Comparison of ENCODE assay signal across 8 mouse cellular contexts in genomic region chr5:134374546-134374945, GRCm38 (mm10). TPM values are rescaled to one million over a fixed set of nuclear protein-coding genes. Genes with fewer than 3 reads are reported as not detected.
DNase-seq lines count a peak whose midpoint lies in the region; ATAC-seq lines count a peak whose summit lies in the region.

No protein-coding gene starts in this region.

- no peaks in the 10 kb centered on the region for H3K4me1 ChIP-seq in midbrain, embryonic 13.5 days (replicated peaks)
- no peaks in the 10 kb centered on the region for H3K4me1 ChIP-seq in midbrain, embryonic 10.5 days
- no peaks in the 10 kb centered on the region for H3K4me1 ChIP-seq in heart, embryonic 15.5 days (replicated peaks)

- peaks cover 65% of the 10 kb centered on the region for H3K36me3 ChIP-seq in midbrain, embryonic 13.5 days
- H3K36me3 ChIP-seq in midbrain, embryonic 10.5 days, result no peaks in the 10 kb centered on the region; the same call in none of the 2 replicates
- H3K36me3 ChIP-seq in heart, embryonic 15.5 days, result peaks cover 23% of the 10 kb centered on the region

- no peaks in the 10 kb centered on the region for H3K9me3 ChIP-seq in midbrain, embryonic 13.5 days
- no peaks in the 10 kb centered on the region for H3K9me3 ChIP-seq in midbrain, embryonic 10.5 days (replicated peaks)
- H3K9me3 ChIP-seq in heart, embryonic 15.5 days (replicated peaks), result no peaks in the 10 kb centered on the region

- H3K4me3 ChIP-seq in midbrain, embryonic 13.5 days (replicated peaks), result no peak overlapping the region
- no peak overlapping the region for H3K4me3 ChIP-seq in midbrain, embryonic 10.5 days
- no peak overlapping the region for H3K4me3 ChIP-seq in heart, embryonic 15.5 days

- DNase-seq in midbrain, embryonic 10.5 days (ENCODE audit: low spot score), result no peak
- peak; percentile 23 to 48 for DNase-seq in kidney, postnatal 4 days
- no peak for DNase-seq in layer of hippocampus, adult 18-20 months (ENCODE audit: low spot score in 2 of 2)
- DNase-seq in testis, postnatal 10 days (ENCODE audit: low spot score), result no peak
- no peak for DNase-seq in layer of hippocampus, postnatal 25 days (ENCODE audit: extremely low spot score in 1 of 2, low spot score in 1 of 2)

- H3K9ac ChIP-seq in midbrain, embryonic 13.5 days (replicated peaks), result no peak overlapping the region
- H3K9ac ChIP-seq in heart, embryonic 15.5 days, result no peak overlapping the region

- peak overlapping the region; percentile 5; the same call in 1 of the 2 replicates for H3K27ac ChIP-seq in midbrain, embryonic 13.5 days
- H3K27ac ChIP-seq in midbrain, embryonic 10.5 days (replicated peaks), result no peak overlapping the region
- peak overlapping the region; percentile 76 for H3K27ac ChIP-seq in heart, embryonic 15.5 days

- no peak overlapping the region for H3K4me2 ChIP-seq in midbrain, embryonic 13.5 days (replicated peaks)
- H3K4me2 ChIP-seq in heart, embryonic 15.5 days, result no peak overlapping the region

- no peaks in the 10 kb centered on the region for H3K27me3 ChIP-seq in midbrain, embryonic 13.5 days
- no peaks in the 10 kb centered on the region for H3K27me3 ChIP-seq in midbrain, embryonic 10.5 days (ENCODE audit: low read depth, poor library complexity, severe bottlenecking)
- H3K27me3 ChIP-seq in heart, embryonic 15.5 days, result no peaks in the 10 kb centered on the region

- ATAC-seq in midbrain, embryonic 13.5 days, result no peak
- ATAC-seq in heart, embryonic 15.5 days (replicated peaks; ENCODE audit: insufficient number of reproducible peaks, insufficient read depth, low FRiP score, low read depth), result peak; percentile 90
- ATAC-seq in megakaryocyte progenitor cell, adult 5-6 weeks (replicated peaks; ENCODE audit: poor library complexity), result peak; percentile 43

RNA-seq across cellular contexts. Expression of gene Gtf2i, which starts 60.0 kb away (rescaled TPM):
- 190 and 191 TPM in 2 replicates for polyA plus RNA-seq in midbrain, embryonic 13.5 days (2015; fragmentation: Nextera tagmentation; extraction: Ambion mirVana)
- 172 and 200 TPM in 2 replicates for polyA plus RNA-seq in midbrain, embryonic 10.5 days (2016; fragmentation: Nextera tagmentation; extraction: Ambion mirVana)
- polyA plus RNA-seq in heart, embryonic 15.5 days (2015; fragmentation: Nextera tagmentation; extraction: Ambion mirVana), result 121 and 125 TPM in 2 replicates
- 89.9 and 91.0 TPM in 2 replicates for total RNA-seq in megakaryocyte progenitor cell, adult 5-6 weeks (2015)
- total RNA-seq in megakaryocyte progenitor cell, adult 5-6 weeks (2017), result 46.6 and 54.0 TPM in 2 replicates
- 100 to 1,000 TPM; 220 to 231 TPM for total RNA-seq in layer of hippocampus, adult 18-20 months (2021)
- total RNA-seq in layer of hippocampus, postnatal 25 days (2021), result 100 to 1,000 TPM; 216 to 223 TPM

Comparison
In these comparisons a context has a peak if more than half of its experiments do, and no peak if none do; other contexts are left out.
1. DNase-seq: peak in kidney, postnatal 4 days (2 of 2); none in midbrain, embryonic 10.5 days (single experiment), layer of hippocampus, adult 18-20 months (0 of 2), testis, postnatal 10 days (single experiment) and layer of hippocampus, postnatal 25 days (0 of 2).